Mouse (Mus musculus): ENCODE results near the gene Trappc4. TPM values are rescaled to one million over a fixed set of nuclear protein-coding genes. Genes with fewer than 3 reads are reported as not detected.
"Not testable (repeated sequence)": the region's sequence is repeated elsewhere in the genome, so short reads cannot be mapped to it uniquely, and the experiment has no call there.

Gene Trappc4
- 88.2 and 95.1 TPM in 2 replicates for total RNA-seq (2012; rRNA removed)

DNA sequence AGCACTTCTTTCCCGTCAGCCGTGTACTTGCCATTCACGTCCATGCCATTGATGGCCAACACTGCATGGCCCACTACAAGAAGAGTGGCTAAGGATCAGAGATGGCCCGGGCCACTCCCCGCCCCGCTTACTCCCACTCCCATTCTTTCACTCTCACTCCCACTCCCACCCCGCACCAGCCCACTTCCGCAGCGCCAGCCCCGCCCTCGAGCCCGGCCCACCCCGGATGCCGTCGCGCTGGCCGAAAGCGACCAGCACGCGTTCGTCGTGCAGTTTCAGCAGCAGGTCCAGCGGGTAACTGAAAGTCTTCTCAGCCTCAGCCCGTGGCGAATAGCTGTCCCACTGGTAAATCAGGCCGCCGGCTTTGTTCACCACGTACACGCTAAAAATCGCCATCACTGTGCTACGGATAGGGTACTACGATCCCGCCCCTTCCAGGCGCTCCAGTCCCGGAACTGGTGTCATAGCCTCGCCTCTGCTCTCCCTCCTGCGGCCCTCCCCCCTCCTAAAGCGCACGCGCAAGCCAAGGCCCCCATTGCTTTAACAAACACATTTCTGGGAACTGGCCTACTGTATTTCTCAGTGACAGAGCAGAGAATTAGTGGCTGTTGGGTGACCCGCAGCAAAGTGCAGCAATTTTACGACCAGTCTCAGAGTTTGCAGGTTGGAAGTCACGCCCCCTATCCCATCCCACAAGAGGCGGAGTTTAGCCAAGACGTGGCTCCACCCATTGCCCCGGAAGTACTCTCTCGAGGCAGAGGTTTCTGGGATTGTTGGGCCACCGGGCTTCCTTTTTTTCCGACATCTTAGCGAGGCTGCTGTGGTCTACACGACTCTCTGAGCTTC lies at the start of gene Trappc4, which contains the start of gene Rps25:
Trappc4 (minus strand) TSS at position 695 of the 846 bp plus-strand sequence.
Rps25 (plus strand) TSS at position 234 of the 846 bp plus-strand sequence.
- Histone ChIP-seq H3K9me3 (ENCODE audit: control insufficient read depth, insufficient read depth, low read depth, low read length) (no peaks in the 10 kb centered on the region), H3K9ac (ENCODE audit: insufficient read depth, low read depth, low read length, poor library complexity, severe bottlenecking) (peak within 1 kb of the TSS; percentile 98), H3K36me3 (ENCODE audit: control insufficient read depth, insufficient read depth, low read length, poor library complexity, severe bottlenecking) (peaks cover 37% of the 10 kb centered on the region), H3K27ac (ENCODE audit: insufficient read depth, low read depth, low read length, poor library complexity, severe bottlenecking) (peak within 1 kb of the TSS; percentile 92), H3K4me1 (ENCODE audit: control insufficient read depth in 2 of 2, insufficient read depth in 2 of 2, low read length in 2 of 2, poor library complexity in 1 of 2) (peaks cover 0 to 3% of the 10 kb centered on the region in 2 experiments; a peak in 2 of 4 replicates), H3K4me3 (ENCODE audit: insufficient read depth in 1 of 2, low read depth in 1 of 2, low read length in 2 of 2, poor library complexity in 1 of 2, severe bottlenecking in 1 of 2) (peak within 1 kb of the TSS; percentile 84 to 95)
- no peak for TF ChIP-seq ZNF384 (IDR thresholded peaks at IDR 0.05; ENCODE audit: low read depth, low read length)
- peak; percentile 57; the same call in 1 of the 2 replicates for TF ChIP-seq CHD2 (IDR thresholded peaks at IDR 0.05; ENCODE audit: low read depth, low read length)
- peak; percentile 56; the same call in 1 of the 2 replicates for TF ChIP-seq HCFC1 (IDR thresholded peaks at IDR 0.05; ENCODE audit: borderline replicate concordance, insufficient read depth, low read length)
- in situ Hi-C loops (cut with MboI; ENCODE audit: low sequenced_read_pairs in 2 of 2, unreplicated experiment in 2 of 2) = no loop called here
- peak; percentile 93 for DNase-seq (ENCODE audit: low read depth, low spot score)

GRCm38 (mm10) chr9:44454891-44455220 lies 47.5 kb upstream of the Trappc4 start, which contains the start of gene Upk2:
Upk2 (minus strand) TSS chr9:44454976.
- Histone ChIP-seq H3K27ac (ENCODE audit: insufficient read depth, low read depth, low read length, poor library complexity, severe bottlenecking) (no peak within 1 kb of the TSS), H3K9ac (ENCODE audit: insufficient read depth, low read depth, low read length, poor library complexity, severe bottlenecking) (peak within 1 kb of the TSS; percentile 41; the same call in 1 of the 2 replicates)
- in situ Hi-C loops (cut with MboI; ENCODE audit: low sequenced_read_pairs in 2 of 2, unreplicated experiment in 2 of 2) = loop anchor here in 1 of 2 experiments (5.0 to 10.0 kb wide), 2 partner anchors 47 to 200 kb away; no protein-coding TSS in a partner anchor

GRCm38 (mm10) chr9:44454132-44454890 lies 46.9 kb upstream of the Trappc4 start:
- Histone ChIP-seq H3K27ac (ENCODE audit: insufficient read depth, low read depth, low read length, poor library complexity, severe bottlenecking) (no peak overlapping the region), H3K9me3 (ENCODE audit: control insufficient read depth, insufficient read depth, low read depth, low read length) (no peaks in the 10 kb centered on the region), H3K4me3 (ENCODE audit: insufficient read depth in 1 of 2, low read depth in 1 of 2, low read length in 2 of 2, poor library complexity in 1 of 2, severe bottlenecking in 1 of 2) (peak overlapping the region; percentile 8 to 58; a peak in 3 of 4 replicates), H3K9ac (ENCODE audit: insufficient read depth, low read depth, low read length, poor library complexity, severe bottlenecking) (peak overlapping the region; percentile 41; the same call in 1 of the 2 replicates), H3K4me1 (ENCODE audit: control insufficient read depth in 2 of 2, insufficient read depth in 2 of 2, low read length in 2 of 2, poor library complexity in 1 of 2) (no peaks in the 10 kb centered on the region), H3K36me3 (ENCODE audit: control insufficient read depth, insufficient read depth, low read length, poor library complexity, severe bottlenecking) (no peaks in the 10 kb centered on the region)
- in situ Hi-C loops (cut with MboI; ENCODE audit: low sequenced_read_pairs in 2 of 2, unreplicated experiment in 2 of 2) = loop anchor here in 1 of 2 experiments (5.0 to 10.0 kb wide), 2 partner anchors 48 to 200 kb away; no protein-coding TSS in a partner anchor
- TF ChIP-seq ZC3H11A (IDR thresholded peaks at IDR 0.05; ENCODE audit: borderline replicate concordance, low read depth, low read length) (peak; percentile 85; the same call in 1 of the 2 replicates), ZNF384 (IDR thresholded peaks at IDR 0.05; ENCODE audit: low read depth, low read length) (no peak), CHD2 (IDR thresholded peaks at IDR 0.05; ENCODE audit: low read depth, low read length) (no peak)
- peak; percentile 91 for DNase-seq (ENCODE audit: low read depth, low spot score)

More at GRCm38 (mm10) chr9:44454891-44455220, 47.5 kb upstream of the Trappc4 start, which contains the start of gene Upk2:
- Histone ChIP-seq H3K9me3 (ENCODE audit: control insufficient read depth, insufficient read depth, low read depth, low read length) (no peaks in the 10 kb centered on the region), H3K4me3 (ENCODE audit: insufficient read depth in 1 of 2, low read depth in 1 of 2, low read length in 2 of 2, poor library complexity in 1 of 2, severe bottlenecking in 1 of 2) (peak within 1 kb of the TSS; percentile 8 to 58; a peak in 3 of 4 replicates), H3K4me1 (ENCODE audit: control insufficient read depth in 2 of 2, insufficient read depth in 2 of 2, low read length in 2 of 2, poor library complexity in 1 of 2) (no peaks in the 10 kb centered on the region), H3K36me3 (ENCODE audit: control insufficient read depth, insufficient read depth, low read length, poor library complexity, severe bottlenecking) (no peaks in the 10 kb centered on the region)
- DNase-seq (ENCODE audit: low read depth, low spot score) = peak; percentile 47
- TF ChIP-seq MAFK (IDR thresholded peaks at IDR 0.05; ENCODE audit: insufficient read depth, low read depth, low read length) (no peak), CHD2 (IDR thresholded peaks at IDR 0.05; ENCODE audit: low read depth, low read length) (no peak), ZC3H11A (IDR thresholded peaks at IDR 0.05; ENCODE audit: borderline replicate concordance, low read depth, low read length) (no peak), HCFC1 (IDR thresholded peaks at IDR 0.05; ENCODE audit: borderline replicate concordance, insufficient read depth, low read length) (no peak), ZNF384 (IDR thresholded peaks at IDR 0.05; ENCODE audit: low read depth, low read length) (no peak)

DNA sequence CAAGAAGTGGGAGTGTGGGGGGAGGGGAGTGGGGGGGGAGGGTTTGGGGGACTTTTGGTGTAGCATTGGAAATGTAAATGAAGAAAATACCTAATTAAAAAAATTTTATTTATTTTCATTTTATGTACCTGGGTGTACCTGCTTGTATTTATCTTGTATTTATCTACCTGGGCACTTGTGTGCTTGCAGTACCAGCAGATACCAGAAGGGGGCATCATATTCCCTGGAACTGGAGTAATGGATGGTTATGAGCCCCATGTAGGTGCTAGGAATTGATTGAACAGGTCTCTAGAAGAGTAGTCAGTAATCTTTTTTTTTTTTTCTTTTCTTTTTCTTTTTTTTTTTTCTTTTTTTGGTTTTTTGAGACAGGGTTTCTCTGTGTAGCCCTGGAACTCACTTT lies 43.0 kb upstream of the Trappc4 start:
- no peak overlapping the region for H3K27ac ChIP-seq (ENCODE audit: insufficient read depth, low read depth, low read length, poor library complexity, severe bottlenecking)
- in situ Hi-C loops (cut with MboI; ENCODE audit: low sequenced_read_pairs in 2 of 2, unreplicated experiment in 2 of 2) = loop anchor here in 1 of 2 experiments (5.0 to 10.0 kb wide), 2 partner anchors 52 to 204 kb away; no protein-coding TSS in a partner anchor
- TF ChIP-seq HCFC1 (IDR thresholded peaks at IDR 0.05; ENCODE audit: borderline replicate concordance, insufficient read depth, low read length) = no peak
- peak; percentile 5; the same call in 1 of the 2 replicates for TF ChIP-seq ZC3H11A (IDR thresholded peaks at IDR 0.05; ENCODE audit: borderline replicate concordance, low read depth, low read length)
- no peak for TF ChIP-seq CHD2 (IDR thresholded peaks at IDR 0.05; ENCODE audit: low read depth, low read length)
- TF ChIP-seq MAFK (IDR thresholded peaks at IDR 0.05; ENCODE audit: insufficient read depth, low read depth, low read length) = no peak
- no peak for TF ChIP-seq ZNF384 (IDR thresholded peaks at IDR 0.05; ENCODE audit: low read depth, low read length)
- no peak overlapping the region for H3K9ac ChIP-seq (ENCODE audit: insufficient read depth, low read depth, low read length, poor library complexity, severe bottlenecking)
- DNase-seq (ENCODE audit: low read depth, low spot score) = peak; percentile 60
- H3K36me3 ChIP-seq (ENCODE audit: control insufficient read depth, insufficient read depth, low read length, poor library complexity, severe bottlenecking) = no peaks in the 10 kb centered on the region
- peaks cover 0 to 7% of the 10 kb centered on the region in 2 experiments; a peak in 1 of 4 replicates for H3K4me1 ChIP-seq (ENCODE audit: control insufficient read depth in 2 of 2, insufficient read depth in 2 of 2, low read length in 2 of 2, poor library complexity in 1 of 2)
- no peak overlapping the region for H3K4me3 ChIP-seq (ENCODE audit: insufficient read depth in 1 of 2, low read depth in 1 of 2, low read length in 2 of 2, poor library complexity in 1 of 2, severe bottlenecking in 1 of 2)
- no peaks in the 10 kb centered on the region for H3K9me3 ChIP-seq (ENCODE audit: control insufficient read depth, insufficient read depth, low read depth, low read length)

GRCm38 (mm10) chr9:44444402-44445025 lies 37.1 kb upstream of the Trappc4 start:
- DNase-seq (ENCODE audit: low read depth, low spot score); in situ Hi-C loops (cut with MboI; ENCODE audit: low sequenced_read_pairs in 2 of 2, unreplicated experiment in 2 of 2); H3K9ac ChIP-seq (ENCODE audit: insufficient read depth, low read depth, low read length, poor library complexity, severe bottlenecking); H3K4me3 ChIP-seq (ENCODE audit: insufficient read depth in 1 of 2, low read depth in 1 of 2, low read length in 2 of 2, poor library complexity in 1 of 2, severe bottlenecking in 1 of 2); H3K36me3 ChIP-seq (ENCODE audit: control insufficient read depth, insufficient read depth, low read length, poor library complexity, severe bottlenecking); H3K9me3 ChIP-seq (ENCODE audit: control insufficient read depth, insufficient read depth, low read depth, low read length); H3K27ac ChIP-seq (ENCODE audit: insufficient read depth, low read depth, low read length, poor library complexity, severe bottlenecking): not testable (repeated sequence)
- H3K4me1 ChIP-seq (ENCODE audit: control insufficient read depth in 2 of 2, insufficient read depth in 2 of 2, low read length in 2 of 2, poor library complexity in 1 of 2) = peaks cover 0 to 11% of the 10 kb centered on the region in 2 experiments; a peak in 2 of 4 replicates

Data from ES-E14 (cell line).